Mouse (Mus musculus): ENCODE data around the gene Rap1gds1. TPM values are rescaled to one million over a fixed set of nuclear protein-coding genes. Genes with fewer than 3 reads are reported as not detected.

The Rap1gds1 gene
- polyA plus RNA-seq, 1 experiment from 2014 or later: 65.4 TPM

DNA sequence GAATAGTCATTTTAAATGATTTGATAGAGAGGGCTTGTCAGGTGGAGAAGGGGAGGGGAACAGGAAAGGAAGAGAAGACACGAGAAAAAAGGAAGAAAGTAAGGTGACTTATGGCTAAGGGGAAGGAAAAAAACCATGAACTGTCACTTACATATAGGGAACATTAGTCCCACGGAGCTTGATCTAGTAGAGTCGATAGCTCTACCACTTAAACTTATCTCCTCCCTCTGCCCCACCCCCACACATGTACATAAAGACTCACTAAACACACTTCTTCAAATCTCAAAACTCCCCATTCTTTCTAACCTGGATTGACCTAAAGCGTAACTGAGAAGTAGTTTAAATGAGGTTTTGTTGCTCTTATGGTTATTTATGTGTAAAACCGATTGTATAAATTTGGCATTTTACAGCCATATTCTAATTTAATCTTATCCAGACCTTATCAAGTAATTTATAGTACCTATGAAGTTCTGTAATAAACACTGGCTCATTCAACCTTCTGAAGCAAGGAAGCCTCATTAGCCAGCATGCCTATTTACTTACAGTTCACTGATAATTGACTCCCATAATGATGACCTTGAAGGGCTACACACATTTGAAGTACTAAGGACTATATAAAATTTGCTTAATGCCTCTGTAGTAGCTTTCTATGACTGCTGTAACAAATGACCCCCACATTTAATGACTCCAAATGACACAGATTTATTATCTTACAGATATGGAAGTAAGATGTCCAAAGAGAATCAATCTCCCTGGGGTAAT is 9.0 kb upstream of the Rap1gds1 start:
- WGBS: 87% methylated on average over 5 of the region's 5 CpGs
- no peak overlapping the region for H3K9ac ChIP-seq
- H3K4me3 ChIP-seq: no peak overlapping the region
- no peak overlapping the region for H3K4me2 ChIP-seq (replicated peaks)
- no peaks in the 10 kb centered on the region for H3K4me1 ChIP-seq
- no peak for ATAC-seq (ENCODE audit: insufficient number of reproducible peaks, insufficient read depth, low FRiP score, low TSS enrichment)
- H3K36me3 ChIP-seq: no peaks in the 10 kb centered on the region
- H3K9me3 ChIP-seq: peaks cover 7% of the 10 kb centered on the region; the same call in 1 of the 2 replicates
- no peak overlapping the region for H3K27ac ChIP-seq
- H3K27me3 ChIP-seq: no peaks in the 10 kb centered on the region

DNA sequence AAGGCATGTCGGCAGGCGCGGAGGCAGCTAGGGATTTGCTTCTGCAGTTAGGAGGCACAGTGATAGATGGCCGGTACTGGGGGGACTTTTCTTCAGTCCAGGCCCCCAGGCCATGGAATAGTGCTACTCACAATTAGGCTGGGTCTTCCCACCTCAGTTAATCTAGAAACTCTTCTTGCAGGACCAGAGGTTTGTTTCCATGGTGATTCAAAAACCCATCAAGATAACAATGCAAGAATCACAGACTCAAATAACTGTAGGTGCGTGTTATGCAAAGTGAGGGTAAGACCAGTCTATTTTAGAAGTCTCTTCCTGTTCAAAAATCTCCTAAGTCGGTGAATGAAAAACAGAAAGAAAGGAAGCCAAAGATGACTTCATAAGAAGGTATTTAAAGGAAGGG is 4.8 kb upstream of the Rap1gds1 start:
- no peak for ATAC-seq (ENCODE audit: insufficient number of reproducible peaks, insufficient read depth, low FRiP score, low TSS enrichment)
- H3K4me2 ChIP-seq (replicated peaks): no peak overlapping the region
- WGBS: 90% methylated on average over 6 of the region's 6 CpGs
- no peaks in the 10 kb centered on the region for H3K27me3 ChIP-seq
- no peaks in the 10 kb centered on the region; the same call in 1 of the 2 replicates for H3K4me1 ChIP-seq
- H3K9ac ChIP-seq: no peak overlapping the region
- no peak overlapping the region for H3K27ac ChIP-seq
- no peaks in the 10 kb centered on the region for H3K9me3 ChIP-seq
- H3K4me3 ChIP-seq: no peak overlapping the region
- no peaks in the 10 kb centered on the region for H3K36me3 ChIP-seq

DNA sequence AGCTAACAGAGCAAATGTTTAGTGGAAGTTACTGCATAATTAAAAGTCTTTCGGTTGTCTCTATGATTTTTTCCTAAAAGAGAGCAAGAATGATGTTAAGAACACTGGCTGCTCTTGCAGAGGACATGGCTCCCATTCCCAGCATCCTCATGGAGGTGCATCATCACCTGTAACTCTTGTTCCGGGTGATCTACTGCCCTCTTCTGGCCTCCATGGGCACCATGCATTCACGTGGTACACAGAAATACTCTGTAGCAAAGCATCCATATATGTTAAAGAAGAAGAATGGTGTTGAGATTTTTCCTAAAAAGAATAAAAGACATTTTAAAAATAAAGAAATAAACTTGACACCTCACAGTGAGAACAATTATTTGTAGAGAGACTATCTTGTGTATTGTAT is 3.0 kb upstream of the Rap1gds1 start:
- WGBS: 81% methylated on average over 3 of the region's 3 CpGs
- no peak overlapping the region for H3K27ac ChIP-seq
- no peak for ATAC-seq (ENCODE audit: insufficient number of reproducible peaks, insufficient read depth, low FRiP score, low TSS enrichment)

DNA sequence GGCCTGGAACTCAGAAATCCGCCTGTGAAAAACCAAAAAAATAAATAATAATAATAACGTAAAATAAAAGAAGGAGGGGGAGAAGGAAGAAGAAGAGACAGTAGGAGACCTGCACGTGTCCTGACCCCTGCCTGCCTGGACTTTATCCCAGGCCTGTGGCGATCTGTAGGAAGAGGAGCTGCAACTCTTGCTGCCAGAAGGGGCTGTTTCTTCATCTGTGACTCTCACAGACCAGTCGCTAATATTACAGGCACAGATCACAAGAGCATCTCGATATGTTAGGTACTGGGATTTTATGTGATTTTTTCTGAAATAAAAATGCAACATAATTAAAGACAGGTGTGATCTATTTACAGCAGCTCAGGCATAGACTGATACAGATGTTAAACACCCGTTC is 1.1 kb upstream of the Rap1gds1 start:
- Histone ChIP-seq H3K36me3 (no peaks in the 10 kb centered on the region), H3K27me3 (no peaks in the 10 kb centered on the region), H3K27ac (0 out of 2 replicates have a peak overlapping the region, but pooled peaks have one; percentile 89), H3K4me1 (peaks cover 3% of the 10 kb centered on the region; the same call in 1 of the 2 replicates), H3K4me3 (peak overlapping the region; percentile 80), H3K4me2 (replicated peaks) (peak overlapping the region; percentile 90), H3K9ac (peak overlapping the region; percentile 87), H3K9me3 (no peaks in the 10 kb centered on the region)
- no peak for ATAC-seq (ENCODE audit: insufficient number of reproducible peaks, insufficient read depth, low FRiP score, low TSS enrichment)
- 6% methylated on average over 7 of the region's 7 CpGs for WGBS

More for the DNA sequence above, 3.0 kb upstream of the Rap1gds1 start:
- Histone ChIP-seq H3K36me3 (no peaks in the 10 kb centered on the region), H3K9me3 (no peaks in the 10 kb centered on the region), H3K9ac (no peak overlapping the region), H3K4me3 (no peak overlapping the region), H3K4me1 (no peaks in the 10 kb centered on the region; the same call in 1 of the 2 replicates), H3K4me2 (replicated peaks) (no peak overlapping the region), H3K27me3 (no peaks in the 10 kb centered on the region)

DNA sequence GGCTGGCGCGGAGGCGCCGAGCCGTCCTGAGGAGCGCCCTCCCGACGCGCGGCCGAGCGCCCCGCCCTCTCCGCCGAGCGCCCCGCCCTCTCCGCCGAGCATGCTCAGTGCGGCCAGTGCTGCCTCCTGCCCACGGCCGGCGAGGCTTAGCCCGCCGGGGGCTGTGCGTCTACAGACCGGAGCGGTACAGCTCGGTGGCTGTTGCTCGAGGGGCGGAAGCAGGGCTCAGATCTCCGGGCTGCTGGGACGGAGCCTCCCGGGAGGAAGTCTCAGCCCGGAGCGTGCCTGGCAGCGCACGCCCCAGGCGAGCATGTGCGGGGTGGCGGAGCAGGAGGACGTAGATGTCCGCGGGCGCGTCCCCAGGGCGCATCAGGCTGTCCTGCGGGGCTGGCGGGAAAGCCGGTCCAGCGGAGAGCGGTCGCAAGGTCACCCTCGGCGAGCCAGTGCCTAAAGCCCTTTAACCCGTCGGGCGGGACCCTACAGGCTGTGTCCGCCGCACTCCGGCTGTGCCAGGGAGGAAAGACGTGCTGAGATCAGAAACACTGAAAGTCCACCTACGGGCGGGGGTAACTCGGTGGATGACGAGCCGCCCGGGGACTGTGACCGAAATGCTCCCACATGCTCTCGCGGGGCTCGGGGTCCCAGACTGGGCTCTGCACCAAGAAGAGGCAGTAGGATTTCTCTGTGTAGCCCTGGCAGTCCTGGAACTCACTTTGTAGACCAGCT is 495 bp upstream of the Rap1gds1 start:
- no peaks in the 10 kb centered on the region for H3K9me3 ChIP-seq
- peaks cover 3% of the 10 kb centered on the region; the same call in 1 of the 2 replicates for H3K4me1 ChIP-seq
- H3K27ac ChIP-seq: peak overlapping the region; percentile 89
- H3K4me2 ChIP-seq (replicated peaks): peak overlapping the region; percentile 90
- WGBS: under 1% methylated on average over 72 of the region's 72 CpGs
- peak; percentile 96 for ATAC-seq (ENCODE audit: insufficient number of reproducible peaks, insufficient read depth, low FRiP score, low TSS enrichment)
- peak overlapping the region; percentile 87 for H3K9ac ChIP-seq
- H3K36me3 ChIP-seq: no peaks in the 10 kb centered on the region
- no peaks in the 10 kb centered on the region for H3K27me3 ChIP-seq
- peak overlapping the region; percentile 80 for H3K4me3 ChIP-seq

GRCm38 (mm10) chr3:139073801-139074483 is 1.1 kb downstream of the Rap1gds1 start:
- Histone ChIP-seq H3K9ac (peak overlapping the region; percentile 84), H3K4me2 (replicated peaks) (peak overlapping the region; percentile 62), H3K4me1 (peaks cover 3% of the 10 kb centered on the region; the same call in 1 of the 2 replicates), H3K36me3 (no peaks in the 10 kb centered on the region), H3K4me3 (peak overlapping the region; percentile 80), H3K9me3 (no peaks in the 10 kb centered on the region), H3K27ac (peak overlapping the region; percentile 96), H3K27me3 (no peaks in the 10 kb centered on the region)
- 8% methylated on average over 12 of the region's 12 CpGs for WGBS
- ATAC-seq (ENCODE audit: insufficient number of reproducible peaks, insufficient read depth, low FRiP score, low TSS enrichment): no peak

DNA sequence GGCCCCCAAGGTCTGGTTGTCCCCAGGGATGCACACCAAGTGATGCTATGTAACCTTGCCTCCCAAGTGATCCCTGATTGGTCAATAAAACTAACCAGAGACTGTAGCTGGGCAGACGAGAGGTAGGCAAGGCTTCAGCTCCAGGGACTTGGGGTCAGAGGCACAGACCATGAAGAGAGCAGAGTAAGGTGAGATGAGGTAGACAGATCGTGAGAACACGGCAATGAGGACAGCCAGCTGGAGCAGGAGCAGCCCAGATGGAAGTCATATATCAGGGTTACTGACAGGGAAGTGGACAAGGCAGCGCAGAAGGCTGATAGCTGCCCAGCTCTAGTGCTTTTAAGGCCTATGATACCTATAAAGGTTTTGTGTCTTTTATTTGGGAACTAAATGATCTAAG is 5.5 kb downstream of the Rap1gds1 start:
- H3K9me3 ChIP-seq: no peaks in the 10 kb centered on the region
- WGBS: 61% methylated on average over 4 of the region's 4 CpGs

DNA sequence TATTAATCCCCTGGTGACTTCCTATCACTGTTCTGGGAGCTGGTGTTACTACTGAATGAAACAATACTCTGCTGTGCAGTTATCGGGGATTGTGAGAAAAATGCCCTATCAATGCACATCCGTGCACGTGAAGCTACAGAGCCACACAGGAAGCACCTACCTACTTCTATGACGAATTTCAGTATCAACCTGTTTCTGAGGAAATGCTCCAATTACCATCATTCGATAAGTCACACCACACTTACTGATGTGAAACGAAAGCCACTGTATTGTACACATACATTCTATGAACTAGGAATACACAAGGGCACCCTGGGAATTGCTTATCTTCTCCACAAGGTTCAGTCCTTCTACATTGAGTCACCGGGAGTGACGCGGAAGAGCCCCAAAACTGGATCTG is 10.9 kb downstream of the Rap1gds1 start:
- Histone ChIP-seq H3K4me1 (no peaks in the 10 kb centered on the region), H3K4me2 (replicated peaks) (no peak overlapping the region), H3K27ac (no peak overlapping the region), H3K4me3 (no peak overlapping the region), H3K9ac (no peak overlapping the region), H3K9me3 (no peaks in the 10 kb centered on the region), H3K27me3 (no peaks in the 10 kb centered on the region), H3K36me3 (peaks cover 6% of the 10 kb centered on the region; the same call in 1 of the 2 replicates)
- ATAC-seq (ENCODE audit: insufficient number of reproducible peaks, insufficient read depth, low FRiP score, low TSS enrichment): no peak
- 97% methylated on average over 9 of the region's 9 CpGs for WGBS

More for the DNA sequence above, 5.5 kb downstream of the Rap1gds1 start:
- no peak overlapping the region for H3K4me2 ChIP-seq (replicated peaks)
- no peaks in the 10 kb centered on the region for H3K27me3 ChIP-seq
- H3K9ac ChIP-seq: no peak overlapping the region
- H3K27ac ChIP-seq: no peak overlapping the region
- no peak for ATAC-seq (ENCODE audit: insufficient number of reproducible peaks, insufficient read depth, low FRiP score, low TSS enrichment)
- no peaks in the 10 kb centered on the region for H3K36me3 ChIP-seq
- H3K4me3 ChIP-seq: no peak overlapping the region
- H3K4me1 ChIP-seq: peaks cover 3% of the 10 kb centered on the region; the same call in 1 of the 2 replicates

DNA sequence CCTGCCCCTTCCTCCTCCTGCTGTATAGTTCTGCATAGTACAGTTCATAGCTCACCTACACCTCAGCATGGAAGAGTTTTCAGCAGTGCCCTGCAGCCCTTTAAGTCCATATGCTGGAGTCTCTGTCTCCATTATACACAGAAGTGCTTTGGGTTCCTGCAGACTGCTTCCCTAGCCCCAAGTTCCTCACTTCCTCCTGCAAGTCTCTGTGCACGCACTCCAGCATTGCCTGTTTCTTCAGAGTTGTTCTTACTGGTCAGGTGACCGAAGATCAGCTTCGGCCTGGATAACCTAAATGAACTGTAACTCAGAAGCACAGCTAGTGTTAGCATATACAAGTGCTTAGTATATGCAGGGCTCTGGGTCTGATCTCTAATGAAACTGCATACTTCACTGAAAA is 12.9 kb downstream of the Rap1gds1 start:
- no peak overlapping the region for H3K27ac ChIP-seq
- H3K36me3 ChIP-seq: peaks cover 6% of the 10 kb centered on the region; the same call in 1 of the 2 replicates
- H3K9ac ChIP-seq: no peak overlapping the region
- WGBS: 89% methylated on average over 3 of the region's 3 CpGs
- no peak overlapping the region for H3K4me3 ChIP-seq
- no peak overlapping the region for H3K4me2 ChIP-seq (replicated peaks)
- H3K9me3 ChIP-seq: no peaks in the 10 kb centered on the region
- ATAC-seq (ENCODE audit: insufficient number of reproducible peaks, insufficient read depth, low FRiP score, low TSS enrichment): no peak
- H3K27me3 ChIP-seq: no peaks in the 10 kb centered on the region
- H3K4me1 ChIP-seq: no peaks in the 10 kb centered on the region

- 90% methylated on average over 12 of the region's 12 CpGs for WGBS
- H3K9me3 ChIP-seq: no peaks in the 10 kb centered on the region
- H3K9ac ChIP-seq: no peak overlapping the region
- no peaks in the 10 kb centered on the region for H3K4me1 ChIP-seq
- no peak overlapping the region for H3K4me3 ChIP-seq
- H3K36me3 ChIP-seq: peaks cover 8% of the 10 kb centered on the region; the same call in 1 of the 2 replicates
- H3K4me2 ChIP-seq (replicated peaks): no peak overlapping the region
- no peaks in the 10 kb centered on the region for H3K27me3 ChIP-seq
- no peak for ATAC-seq (ENCODE audit: insufficient number of reproducible peaks, insufficient read depth, low FRiP score, low TSS enrichment)
- no peak overlapping the region for H3K27ac ChIP-seq
Observed at GRCm38 (mm10) chr3:139048701-139049622, 26.0 kb downstream of the Rap1gds1 start.

DNA sequence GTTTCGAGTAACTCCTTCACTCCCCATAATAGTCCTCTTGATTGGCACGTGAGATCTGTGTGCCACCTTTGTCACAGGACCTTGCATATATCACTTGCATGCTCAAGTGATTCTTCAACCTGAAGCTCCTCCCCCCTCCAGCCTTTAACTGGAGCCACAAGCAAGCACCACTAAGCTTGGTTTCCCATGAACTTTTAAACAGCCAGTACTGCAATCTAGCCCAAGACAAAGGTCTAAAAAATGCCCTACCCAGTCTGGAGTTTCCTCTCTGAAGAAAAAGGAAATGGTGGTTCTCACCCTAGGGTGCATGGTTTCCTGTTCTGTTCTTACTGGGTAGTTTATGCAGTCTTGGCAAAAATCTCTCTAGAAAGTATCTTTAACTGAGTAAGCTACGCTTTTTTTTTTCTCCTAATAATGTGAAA is 32.6 kb downstream of the Rap1gds1 start:
- H3K27me3 ChIP-seq: no peaks in the 10 kb centered on the region
- H3K4me3 ChIP-seq: no peak overlapping the region
- H3K36me3 ChIP-seq: no peaks in the 10 kb centered on the region; the same call in 1 of the 2 replicates
- WGBS: 78% methylated on average over 3 of the region's 3 CpGs
- no peak overlapping the region for H3K27ac ChIP-seq
- H3K9me3 ChIP-seq: no peaks in the 10 kb centered on the region
- H3K9ac ChIP-seq: no peak overlapping the region
- no peak for ATAC-seq (ENCODE audit: insufficient number of reproducible peaks, insufficient read depth, low FRiP score, low TSS enrichment)
- no peak overlapping the region for H3K4me2 ChIP-seq (replicated peaks)
- H3K4me1 ChIP-seq: no peaks in the 10 kb centered on the region
